Mouse (Mus musculus): ENCODE results near the gene Mlip.
"Not testable (repeated sequence)": the region's sequence is repeated elsewhere in the genome, so short reads cannot be mapped to it uniquely, and the experiment has no call there.

The Mlip gene

GRCm38 (mm10) chr9:77198250-77198649 is 154.5 kb downstream of the Mlip start:
- no peak for DNase-seq (ENCODE audit: low spot score in 2 of 2)

GRCm38 (mm10) chr9:77179486-77179885 is 173.3 kb downstream of the Mlip start:
- DNase-seq (ENCODE audit: low spot score in 2 of 2): no peak

GRCm38 (mm10) chr9:77175870-77176269 is 176.9 kb downstream of the Mlip start:
- DNase-seq (ENCODE audit: low spot score in 2 of 2): no peak

GRCm38 (mm10) chr9:77172044-77172443 is 180.7 kb downstream of the Mlip start:
- no peak for DNase-seq (ENCODE audit: low spot score in 2 of 2)

GRCm38 (mm10) chr9:77165877-77166276 is 186.9 kb downstream of the Mlip start:
- DNase-seq (ENCODE audit: low spot score in 2 of 2): no peak

- no peak for DNase-seq (ENCODE audit: low spot score in 2 of 2)
Measured at GRCm38 (mm10) chr9:77161764-77162163, 191.0 kb downstream of the Mlip start.

GRCm38 (mm10) chr9:77160277-77160926 is 192.4 kb downstream of the Mlip start:
- no peak for DNase-seq (ENCODE audit: low spot score in 2 of 2)

- DNase-seq (ENCODE audit: low spot score in 2 of 2): no peak
Measured at GRCm38 (mm10) chr9:77148518-77149257, 204.1 kb downstream of the Mlip start.

- no peak for DNase-seq (ENCODE audit: low spot score in 2 of 2)
Measured at GRCm38 (mm10) chr9:77119735-77120134, 233.0 kb downstream of the Mlip start.

- DNase-seq (ENCODE audit: low spot score in 2 of 2): no peak
Measured at GRCm38 (mm10) chr9:77096886-77097285, 255.9 kb downstream of the Mlip start.

- DNase-seq (ENCODE audit: low spot score in 2 of 2): not testable (repeated sequence)
Measured at GRCm38 (mm10) chr9:77083221-77083620, 269.5 kb downstream of the Mlip start.

- no peak for DNase-seq (ENCODE audit: low spot score in 2 of 2)
Measured at GRCm38 (mm10) chr9:77071676-77072075, 281.1 kb downstream of the Mlip start.

- DNase-seq (ENCODE audit: low spot score in 2 of 2): no peak
Measured at GRCm38 (mm10) chr9:77056611-77057010, 296.2 kb downstream of the Mlip start.

- no peak for DNase-seq (ENCODE audit: low spot score in 2 of 2)
Measured at GRCm38 (mm10) chr9:77054426-77055193, 298.2 kb downstream of the Mlip start.
